Mouse (Mus musculus) brain, embryonic 14.5 days (tissue): ENCODE measurements around the gene Mfsd13b.

Experiments used
- CTCF ChIP-seq: fragments of 200-500 bp; IDR thresholded peaks from 2 replicates; pipeline ENCODE4 v1.5.1; 2012; ENCODE audit warnings: inconsistent platforms, mild to moderate bottlenecking, moderate library complexity, borderline replicate concordance; ENCODE audit not compliant: insufficient read depth, insufficient read length; ENCODE audit errors: extremely low read depth
- POLR2A ChIP-seq: fragments of 200-500 bp; IDR thresholded peaks from 2 replicates; pipeline ENCODE4 v1.6.1; 2012; ENCODE audit warnings: mild to moderate bottlenecking, inconsistent platforms, borderline replicate concordance; ENCODE audit not compliant: poor library complexity, insufficient read depth, insufficient read length, severe bottlenecking; ENCODE audit errors: extremely low read depth

DNA sequence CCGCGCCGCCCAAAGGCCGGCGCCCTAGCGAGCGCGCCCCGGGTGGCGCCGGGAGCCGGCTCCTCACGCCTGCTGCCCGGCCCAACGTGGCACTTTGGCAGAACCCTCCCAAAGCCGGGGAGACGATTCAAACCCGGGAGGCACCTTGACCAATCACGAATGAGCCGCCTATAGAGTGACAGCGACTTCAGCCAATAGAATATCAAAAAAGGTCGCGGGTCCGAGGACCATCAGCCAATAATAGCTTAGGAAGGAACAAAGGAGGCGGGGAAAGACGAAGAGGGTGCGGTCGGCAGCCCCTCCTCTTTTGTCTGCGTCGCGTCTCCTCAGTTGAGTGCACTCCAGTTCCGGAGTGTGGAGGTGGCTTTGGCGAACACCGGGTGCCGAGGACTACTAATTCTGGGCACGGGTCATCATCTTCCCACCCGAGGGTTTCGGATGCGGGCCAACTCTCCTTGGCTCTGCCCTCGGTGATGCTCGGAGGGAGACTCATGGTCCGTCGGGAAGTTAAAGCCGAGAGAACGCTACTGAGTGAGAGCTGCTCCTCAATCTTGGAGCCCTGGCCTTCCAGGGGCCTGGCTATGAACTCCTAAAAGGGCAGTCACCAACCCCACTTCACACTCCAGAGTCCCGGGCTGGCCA is at the start of gene Mfsd13b, which contains the start of gene Cdr2:
- TF ChIP-seq CTCF (no peak), POLR2A (peak; percentile 81)
